Mouse (Mus musculus) embryonic fibroblast, embryonic 13.5 days (primary cell): Measurements from ENCODE around the gene Gtdc1.

Experiments used
- CTCF ChIP-seq: IDR thresholded peaks from 2 replicates; pipeline ENCODE4 v1.5.1; 2011; ENCODE audit warnings: mild to moderate bottlenecking, control low read depth, low read length, moderate library complexity, borderline replicate concordance; ENCODE audit not compliant: insufficient read depth
- POLR2A ChIP-seq: IDR thresholded peaks from 2 replicates; pipeline ENCODE4 v1.6.1; 2011; ENCODE audit warnings: low read depth, mild to moderate bottlenecking, control low read depth, low read length, moderate library complexity

- TF ChIP-seq POLR2A (no peak), CTCF (no peak)
Measured at GRCm38 (mm10) chr2:44976484-44976883, 49.0 kb upstream of the Gtdc1 start.
